Mouse (Mus musculus): ENCODE measurements at regions not wholly inside any gene's neighbourhood (a gene's known extent, or its start where the extent isn't known, plus 50 kb on each side); places are given as distances from the start of the nearest gene placed in this dataset.

DNA sequence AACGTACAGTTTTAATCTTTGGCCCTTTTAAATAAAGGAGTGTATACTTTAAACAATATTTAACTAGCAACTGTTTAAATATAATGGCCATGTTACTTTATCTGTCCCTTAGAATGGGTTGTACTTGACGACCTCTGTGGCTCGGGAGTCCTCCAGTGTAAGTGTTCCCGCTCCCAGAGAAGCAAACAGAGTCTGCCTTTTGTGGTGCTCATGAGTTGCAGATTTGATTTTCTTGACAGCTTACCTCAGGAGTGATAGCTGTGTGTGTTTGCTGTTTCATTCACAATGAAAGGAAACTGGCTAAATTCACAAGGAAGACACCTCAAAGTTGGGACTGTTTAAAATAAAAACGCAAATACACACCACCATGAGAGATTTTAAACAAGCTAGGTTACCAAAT lies 205.4 kb upstream of the Sox2 start:
- TF ChIP-seq CTCF (conservative IDR thresholded peaks at IDR 0.05; ENCODE audit: insufficient read depth, insufficient read length, low read depth, low read length) (no peak), POLR2A (IDR thresholded peaks at IDR 0.05; ENCODE audit: low read depth, low read length) (no peak)
